Comparison of ENCODE assay signal across 8 mouse cellular contexts in the genomic region with DNA sequence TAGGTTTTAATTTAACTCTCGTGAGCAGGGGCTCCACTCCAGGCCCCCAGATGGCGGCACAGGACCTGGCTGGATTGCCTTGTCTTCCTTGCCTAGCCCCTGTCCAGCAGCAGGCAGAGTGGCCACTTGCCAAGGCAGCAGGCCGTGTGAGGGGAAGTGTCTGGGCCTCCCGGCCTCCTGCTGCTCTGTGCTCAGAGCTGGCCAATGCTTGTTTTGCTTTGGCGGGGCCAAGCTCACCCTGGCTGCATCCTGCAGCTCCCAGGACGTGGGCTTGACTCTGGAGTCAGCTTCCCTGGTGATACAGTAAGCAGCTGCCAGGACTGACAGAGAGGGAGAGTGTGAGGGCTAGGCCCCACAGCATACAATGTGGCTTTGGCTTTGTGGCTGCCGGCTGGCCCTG. TPM values are rescaled to one million over a fixed set of nuclear protein-coding genes. Genes with fewer than 3 reads are reported as not detected.
DNase-seq lines count a peak whose midpoint lies in the region; ATAC-seq and TF ChIP-seq lines count a peak whose summit lies in the region.

No protein-coding gene starts in this region.

- no peaks in the 10 kb centered on the region for H3K27me3 ChIP-seq in hindbrain, embryonic 15.5 days

- TF ChIP-seq POLR2A in cortical plate, adult 2 months (IDR thresholded peaks at IDR 0.05; ENCODE audit: extremely low read depth, insufficient read depth, low read length) = no peak

- no peaks in the 10 kb centered on the region for H3K4me1 ChIP-seq in cortical plate, adult 2 months (ENCODE audit: control insufficient read depth, insufficient read depth, low read length)
- peaks cover 52% of the 10 kb centered on the region for H3K4me1 ChIP-seq in hindbrain, embryonic 15.5 days (replicated peaks)

- H3K36me3 ChIP-seq in hindbrain, embryonic 15.5 days = no peaks in the 10 kb centered on the region

- H3K9me3 ChIP-seq in hindbrain, embryonic 15.5 days = no peaks in the 10 kb centered on the region

- ATAC-seq in hindbrain, embryonic 15.5 days (ENCODE audit: low FRiP score, low read depth) = peak; percentile 80

- no peak overlapping the region for H3K27ac ChIP-seq in cortical plate, adult 2 months (ENCODE audit: insufficient read depth, low read length)
- peak overlapping the region; percentile 70 for H3K27ac ChIP-seq in hindbrain, embryonic 15.5 days (replicated peaks)

- 11% methylated on average over 7 of the region's 7 CpGs for WGBS in hindbrain, embryonic 15.5 days

- DNase-seq in adrenal gland, adult 2 months = peak; percentile 76
- DNase-seq in gastrocnemius, adult 8-10 months (ENCODE audit: low spot score in 2 of 2) = peak; percentile 69 to 83
- peak; percentile 53 for DNase-seq in left cerebral cortex, adult 11 months (ENCODE audit: low spot score)
- DNase-seq in lung, postnatal 14 days = peak; percentile 82
- DNase-seq in right cerebral cortex, adult 2 months (ENCODE audit: low spot score in 2 of 2) = peak; percentile 46 to 48
- no peak for DNase-seq in c-Kit-positive CD71-positive TER-119-positive erythroid progenitor cells, embryonic 14.5 days (ENCODE audit: low spot score)

- no peak overlapping the region for H3K4me2 ChIP-seq in hindbrain, embryonic 15.5 days

- no peak overlapping the region for H3K4me3 ChIP-seq in cortical plate, adult 2 months (ENCODE audit: insufficient read depth, low read length)
- H3K4me3 ChIP-seq in hindbrain, embryonic 15.5 days = no peak overlapping the region

- H3K9ac ChIP-seq in hindbrain, embryonic 15.5 days = no peak overlapping the region

- TF ChIP-seq CTCF in cortical plate, adult 2 months (IDR thresholded peaks at IDR 0.05; ENCODE audit: extremely low read depth, insufficient read depth, low read length) = 0 out of 2 replicates have a peak, but pooled peaks have one; percentile 2

RNA-seq across cellular contexts. Expression of a gene that starts 23.3 kb away (rescaled TPM):
- 10 to 100 TPM; 59.4 to 71.6 TPM for total RNA-seq in adrenal gland, adult 2 months (2021)
- polyA plus RNA-seq in adrenal gland, adult 2 months (2012; rRNA removed) = 84.5 and 90.5 TPM in 2 replicates
- polyA plus RNA-seq in cortical plate, adult 2 months (2012; rRNA removed) = 17.3 and 18.4 TPM in 2 replicates
- total RNA-seq in gastrocnemius, adult 8-10 months (2022) = 100 to 1,000 TPM; 127 to 155 (median 141) TPM
- 4.7 and 4.9 TPM in 2 replicates for polyA plus RNA-seq in hindbrain, embryonic 15.5 days (2015; fragmentation: Nextera tagmentation; extraction: Ambion mirVana)
